In genomic region chr10:14544608-14544940, GRCm38 (mm10) we compare ENCODE assay signal across 8 mouse cellular contexts. TPM values are rescaled to one million over a fixed set of nuclear protein-coding genes. Genes with fewer than 3 reads are reported as not detected.
DNase-seq lines count a peak whose midpoint lies in the region; ATAC-seq and TF ChIP-seq lines count a peak whose summit lies in the region.

No protein-coding gene starts in this region.

- WGBS in spleen, adult 2 months = 10% methylated on average over 9 of the region's 9 CpGs
- WGBS in limb, embryonic 15.5 days = 6% methylated on average over 9 of the region's 9 CpGs
- WGBS in stomach, embryonic 14.5 days = 3% methylated on average over 9 of the region's 9 CpGs

- no peaks in the 10 kb centered on the region for H3K36me3 ChIP-seq in spleen, adult 2 months (ENCODE audit: control insufficient read depth, insufficient read depth, low read length)
- no peaks in the 10 kb centered on the region for H3K36me3 ChIP-seq in limb, embryonic 15.5 days
- H3K36me3 ChIP-seq in stomach, embryonic 14.5 days (ENCODE audit: control insufficient read depth, insufficient read depth, low read length) = no peaks in the 10 kb centered on the region

- H3K4me1 ChIP-seq in spleen, adult 2 months (ENCODE audit: control insufficient read depth, insufficient read depth, insufficient read length) = no peaks in the 10 kb centered on the region; the same call in 1 of the 2 replicates
- H3K4me1 ChIP-seq in limb, embryonic 15.5 days = peaks cover 19% of the 10 kb centered on the region
- peaks cover 4% of the 10 kb centered on the region; the same call in 1 of the 2 replicates for H3K4me1 ChIP-seq in stomach, embryonic 14.5 days (ENCODE audit: control insufficient read depth, insufficient read depth, low read length)

- TF ChIP-seq CTCF in spleen, adult 2 months (IDR thresholded peaks at IDR 0.05; ENCODE audit: extremely low read depth, insufficient read depth, insufficient read length, insufficient replicate concordance) = no peak

- H3K4me2 ChIP-seq in limb, embryonic 15.5 days = peak overlapping the region; percentile 98
- peak overlapping the region; percentile 100 for H3K4me2 ChIP-seq in stomach, embryonic 14.5 days (replicated peaks; ENCODE audit: low read depth, low read length)

- H3K9me3 ChIP-seq in limb, embryonic 15.5 days = no peaks in the 10 kb centered on the region
- no peaks in the 10 kb centered on the region for H3K9me3 ChIP-seq in stomach, embryonic 14.5 days (ENCODE audit: control insufficient read depth, low read depth, low read length)

- H3K9ac ChIP-seq in limb, embryonic 15.5 days = peak overlapping the region; percentile 78
- H3K9ac ChIP-seq in stomach, embryonic 14.5 days (replicated peaks; ENCODE audit: low read depth, low read length) = peak overlapping the region; percentile 65; the same call in 1 of the 2 replicates

- H3K27me3 ChIP-seq in spleen, adult 2 months (ENCODE audit: control insufficient read depth, insufficient read depth, low read length) = peaks cover 9% of the 10 kb centered on the region
- no peaks in the 10 kb centered on the region for H3K27me3 ChIP-seq in limb, embryonic 15.5 days
- no peaks in the 10 kb centered on the region for H3K27me3 ChIP-seq in stomach, embryonic 14.5 days (ENCODE audit: control insufficient read depth, insufficient read depth, low read length)

- H3K4me3 ChIP-seq in spleen, adult 2 months (ENCODE audit: extremely low read depth, insufficient read depth, insufficient read length) = peak overlapping the region; percentile 52; the same call in 1 of the 2 replicates
- H3K4me3 ChIP-seq in limb, embryonic 15.5 days = peak overlapping the region; percentile 78
- peak overlapping the region; percentile 80 for H3K4me3 ChIP-seq in stomach, embryonic 14.5 days (ENCODE audit: low read depth, low read length)

- H3K27ac ChIP-seq in spleen, adult 2 months (ENCODE audit: insufficient read depth, low read length) = no peak overlapping the region
- peak overlapping the region; percentile 69 for H3K27ac ChIP-seq in limb, embryonic 15.5 days
- H3K27ac ChIP-seq in stomach, embryonic 14.5 days (ENCODE audit: low read length) = no peak overlapping the region

- peak; percentile 45 for DNase-seq in embryo, embryonic 10.5 days (ENCODE audit: low spot score)
- DNase-seq in embryo, embryonic 11 days = no peak
- DNase-seq in spleen, adult 2 months (ENCODE audit: low read depth in 1 of 2, low spot score in 2 of 2) = no peak
- no peak for DNase-seq in spleen, adult 18-20 months
- no peak for DNase-seq in gastrocnemius, postnatal 25 days

- TF ChIP-seq POLR2A in spleen, adult 2 months (IDR thresholded peaks at IDR 0.05; ENCODE audit: low read depth, low read length) = no peak

- ATAC-seq in limb, embryonic 15.5 days (ENCODE audit: insufficient number of reproducible peaks, low FRiP score, low TSS enrichment, low read depth) = peak; percentile 32; the same call in 1 of the 2 replicates
- ATAC-seq in stomach, embryonic 14.5 days (ENCODE audit: insufficient number of reproducible peaks, insufficient read depth, low FRiP score, low read depth) = no peak
- ATAC-seq in cerebellum, adult (ENCODE audit: insufficient number of reproducible peaks, low FRiP score, low TSS enrichment) = no peak

RNA-seq across cellular contexts. Expression of gene Adgrg6, which starts 0.9 kb away (rescaled TPM):
- 1.7 and 2.0 TPM in 2 replicates for polyA plus RNA-seq in spleen, adult 2 months (2012; rRNA removed)
- polyA plus RNA-seq in limb, embryonic 15.5 days (2015; fragmentation: Nextera tagmentation; extraction: Ambion mirVana) = 8.2 and 8.9 TPM in 2 replicates
- polyA plus RNA-seq in stomach, embryonic 14.5 days (2014; fragmentation: Nextera tagmentation; extraction: Ambion mirVana) = 5.6 and 7.2 TPM in 2 replicates
- total RNA-seq in gastrocnemius, postnatal 25 days (2021) = 1 to 10 TPM in 1 of 2 experiments, under 1 TPM in 1; 1.00 to 1.5 TPM
